Mouse (Mus musculus): Measurements from ENCODE around the gene Pm20d1. TPM values are rescaled to one million over a fixed set of nuclear protein-coding genes. Genes with fewer than 3 reads are reported as not detected.
A peak's percentile ranks its signal among the peaks of the same experiment; 100 is the strongest.

Pm20d1 gene
- not detected in 2 replicates for polyA plus RNA-seq (2012; ENCODE audit: insufficient read depth, insufficient read length, missing spikeins)

- Histone ChIP-seq H3K4me3 (ENCODE audit: insufficient read depth, low read length) (peak within 1 kb of the TSS; percentile 2; the same call in 1 of the 2 replicates), H3K4me1 (ENCODE audit: control insufficient read depth, insufficient read depth, low read length) (no peaks in the 10 kb centered on the region), H3K27ac (ENCODE audit: insufficient read depth, low read depth, low read length) (no peak within 1 kb of the TSS)
- no peak for TF ChIP-seq CTCF (IDR thresholded peaks at IDR 0.05; ENCODE audit: low read depth, low read length)
- TF ChIP-seq POLR2A (IDR thresholded peaks at IDR 0.05; ENCODE audit: borderline replicate concordance, low read depth, low read length): no peak
Observed at GRCm38 (mm10) chr1:131797202-131797909, at the start of gene Pm20d1. Pm20d1 (plus strand) TSS chr1:131797381.

- H3K27ac ChIP-seq (ENCODE audit: insufficient read depth, low read depth, low read length): no peak overlapping the region
- no peak overlapping the region for H3K4me3 ChIP-seq (ENCODE audit: insufficient read depth, low read length)
- H3K4me1 ChIP-seq (ENCODE audit: control insufficient read depth, insufficient read depth, low read length): peaks cover 29% of the 10 kb centered on the region
- TF ChIP-seq POLR2A (IDR thresholded peaks at IDR 0.05; ENCODE audit: borderline replicate concordance, low read depth, low read length) (no peak), CTCF (IDR thresholded peaks at IDR 0.05; ENCODE audit: low read depth, low read length) (no peak)
Observed at GRCm38 (mm10) chr1:131747761-131748160, 49.4 kb upstream of the Pm20d1 start.

- peaks cover 29% of the 10 kb centered on the region for H3K4me1 ChIP-seq (ENCODE audit: control insufficient read depth, insufficient read depth, low read length)
- H3K27ac ChIP-seq (ENCODE audit: insufficient read depth, low read depth, low read length): no peak overlapping the region
- no peak overlapping the region for H3K4me3 ChIP-seq (ENCODE audit: insufficient read depth, low read length)
- TF ChIP-seq CTCF (IDR thresholded peaks at IDR 0.05; ENCODE audit: low read depth, low read length) (no peak), POLR2A (IDR thresholded peaks at IDR 0.05; ENCODE audit: borderline replicate concordance, low read depth, low read length) (no peak)
Observed at GRCm38 (mm10) chr1:131748636-131749035, 48.5 kb upstream of the Pm20d1 start.

GRCm38 (mm10) chr1:131749706-131750545 is 47.3 kb upstream of the Pm20d1 start:
- Histone ChIP-seq H3K4me3 (ENCODE audit: insufficient read depth, low read length) (no peak overlapping the region), H3K27ac (ENCODE audit: insufficient read depth, low read depth, low read length) (no peak overlapping the region), H3K4me1 (ENCODE audit: control insufficient read depth, insufficient read depth, low read length) (peaks cover 37% of the 10 kb centered on the region)
- TF ChIP-seq CTCF (IDR thresholded peaks at IDR 0.05; ENCODE audit: low read depth, low read length) (no peak), POLR2A (IDR thresholded peaks at IDR 0.05; ENCODE audit: borderline replicate concordance, low read depth, low read length) (no peak)

GRCm38 (mm10) chr1:131751181-131751890 is 45.8 kb upstream of the Pm20d1 start:
- Histone ChIP-seq H3K4me3 (ENCODE audit: insufficient read depth, low read length) (no peak overlapping the region), H3K27ac (ENCODE audit: insufficient read depth, low read depth, low read length) (no peak overlapping the region), H3K4me1 (ENCODE audit: control insufficient read depth, insufficient read depth, low read length) (peaks cover 44% of the 10 kb centered on the region)
- TF ChIP-seq CTCF (IDR thresholded peaks at IDR 0.05; ENCODE audit: low read depth, low read length) (no peak), POLR2A (IDR thresholded peaks at IDR 0.05; ENCODE audit: borderline replicate concordance, low read depth, low read length) (no peak)

GRCm38 (mm10) chr1:131751891-131752311 is 45.3 kb upstream of the Pm20d1 start:
- no peak overlapping the region for H3K4me3 ChIP-seq (ENCODE audit: insufficient read depth, low read length)
- H3K27ac ChIP-seq (ENCODE audit: insufficient read depth, low read depth, low read length): no peak overlapping the region
- TF ChIP-seq CTCF (IDR thresholded peaks at IDR 0.05; ENCODE audit: low read depth, low read length): no peak
- no peak for TF ChIP-seq POLR2A (IDR thresholded peaks at IDR 0.05; ENCODE audit: borderline replicate concordance, low read depth, low read length)
- H3K4me1 ChIP-seq (ENCODE audit: control insufficient read depth, insufficient read depth, low read length): peaks cover 44% of the 10 kb centered on the region

- H3K4me1 ChIP-seq (ENCODE audit: control insufficient read depth, insufficient read depth, low read length): peaks cover 39% of the 10 kb centered on the region
- no peak overlapping the region for H3K4me3 ChIP-seq (ENCODE audit: insufficient read depth, low read length)
- TF ChIP-seq CTCF (IDR thresholded peaks at IDR 0.05; ENCODE audit: low read depth, low read length): no peak
- TF ChIP-seq POLR2A (IDR thresholded peaks at IDR 0.05; ENCODE audit: borderline replicate concordance, low read depth, low read length): no peak
- no peak overlapping the region for H3K27ac ChIP-seq (ENCODE audit: insufficient read depth, low read depth, low read length)
Observed at GRCm38 (mm10) chr1:131754212-131754829, 42.9 kb upstream of the Pm20d1 start.

GRCm38 (mm10) chr1:131754916-131755315 is 42.3 kb upstream of the Pm20d1 start:
- H3K27ac ChIP-seq (ENCODE audit: insufficient read depth, low read depth, low read length): no peak overlapping the region
- TF ChIP-seq CTCF (IDR thresholded peaks at IDR 0.05; ENCODE audit: low read depth, low read length) (no peak), POLR2A (IDR thresholded peaks at IDR 0.05; ENCODE audit: borderline replicate concordance, low read depth, low read length) (no peak)
- H3K4me3 ChIP-seq (ENCODE audit: insufficient read depth, low read length): no peak overlapping the region
- peaks cover 39% of the 10 kb centered on the region for H3K4me1 ChIP-seq (ENCODE audit: control insufficient read depth, insufficient read depth, low read length)

- no peak for TF ChIP-seq CTCF (IDR thresholded peaks at IDR 0.05; ENCODE audit: low read depth, low read length)
- no peak for TF ChIP-seq POLR2A (IDR thresholded peaks at IDR 0.05; ENCODE audit: borderline replicate concordance, low read depth, low read length)
- no peak overlapping the region for H3K4me3 ChIP-seq (ENCODE audit: insufficient read depth, low read length)
- no peak overlapping the region for H3K27ac ChIP-seq (ENCODE audit: insufficient read depth, low read depth, low read length)
- H3K4me1 ChIP-seq (ENCODE audit: control insufficient read depth, insufficient read depth, low read length): peaks cover 43% of the 10 kb centered on the region
Observed at GRCm38 (mm10) chr1:131757211-131757610, 40.0 kb upstream of the Pm20d1 start.

Data from bone marrow macrophage, adult 2 months (primary cell).